Mouse (Mus musculus): ENCODE measurements around the gene Wipf2.
"Not testable (repeated sequence)": the region's sequence is repeated elsewhere in the genome, so short reads cannot be mapped to it uniquely, and the experiment has no call there.

Gene Wipf2

GRCm38 (mm10) chr11:98863028-98863750, at the start of gene Wipf2:
TSS of gene Wipf2 (plus strand) at chr11:98863638.
- peak; percentile 94 for DNase-seq (ENCODE audit: low read depth)

DNA sequence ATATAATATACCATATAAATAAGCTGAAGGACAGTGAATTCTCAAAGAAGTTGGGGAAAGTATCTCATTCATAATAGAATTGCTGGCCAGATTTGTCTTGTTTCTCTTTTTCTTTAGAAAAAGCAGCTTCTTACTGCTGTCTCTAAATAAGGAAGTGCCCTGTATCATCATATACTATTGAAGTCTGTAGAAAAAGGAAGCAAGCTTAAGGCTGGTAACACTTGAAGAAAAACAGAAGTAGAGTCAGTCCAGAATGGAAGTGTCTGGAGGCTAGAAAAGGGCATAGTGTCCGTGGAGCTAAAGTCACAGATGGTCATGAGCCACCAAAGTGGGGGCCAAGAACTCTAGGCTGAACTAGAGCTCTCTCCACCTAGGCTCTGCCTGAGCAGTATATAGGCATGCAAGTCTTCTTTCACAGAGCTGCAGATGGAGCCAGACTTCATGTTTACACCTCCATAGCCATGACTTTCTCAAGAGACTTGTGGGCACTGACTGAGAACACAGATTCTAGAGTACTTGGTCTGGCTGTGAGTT, 46.7 kb upstream of the Wipf2 start:
- no peak for DNase-seq (ENCODE audit: low read depth)

GRCm38 (mm10) chr11:98820968-98821367, 42.5 kb upstream of the Wipf2 start:
- no peak for DNase-seq (ENCODE audit: low read depth)

DNA sequence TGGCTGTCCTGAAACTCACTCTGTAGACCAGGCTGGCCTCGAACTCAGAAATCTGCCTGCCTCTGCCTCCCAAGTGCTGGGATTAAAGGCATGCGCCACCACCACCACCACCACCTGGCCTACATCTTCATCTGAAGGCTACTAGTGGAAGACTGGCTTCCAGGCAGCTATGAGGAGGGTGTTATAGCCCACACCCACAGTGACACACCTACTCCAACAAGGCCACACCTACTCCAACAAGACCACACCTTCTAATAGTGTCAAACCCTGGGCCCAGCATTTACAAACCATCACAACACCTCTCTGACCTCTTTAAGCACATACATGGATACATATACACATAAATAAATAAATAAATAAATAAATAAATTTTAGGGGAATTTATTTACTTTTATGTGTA, 37.4 kb upstream of the Wipf2 start:
- not testable (repeated sequence) for DNase-seq (ENCODE audit: low read depth)

DNA sequence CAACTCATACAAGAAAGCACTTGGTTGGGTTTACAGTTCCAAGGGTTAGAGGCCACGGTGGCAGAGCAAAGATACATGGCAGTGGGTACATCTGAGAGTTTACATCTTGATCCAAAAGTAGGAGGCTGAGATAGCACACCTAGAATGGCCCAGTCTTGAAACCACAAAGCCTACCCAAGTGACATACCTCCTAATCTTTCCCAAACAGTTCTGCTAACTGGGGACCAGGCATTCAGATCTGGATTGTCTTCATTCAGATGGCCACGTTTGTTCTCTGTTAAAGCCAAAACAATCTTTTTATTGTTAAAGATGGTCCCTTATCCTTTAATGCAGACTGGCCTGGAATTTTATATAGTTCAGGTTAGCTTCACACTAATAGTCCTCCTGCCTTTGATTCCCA, 35.6 kb upstream of the Wipf2 start:
- DNase-seq (ENCODE audit: low read depth) = peak; percentile 32

- peak; percentile 58 for DNase-seq (ENCODE audit: low read depth)
Measured at GRCm38 (mm10) chr11:98829091-98829775, 34.2 kb upstream of the Wipf2 start.

GRCm38 (mm10) chr11:98829875-98830274, 33.6 kb upstream of the Wipf2 start:
- no peak for DNase-seq (ENCODE audit: low read depth)

GRCm38 (mm10) chr11:98835296-98835695, 28.1 kb upstream of the Wipf2 start:
- no peak for DNase-seq (ENCODE audit: low read depth)

DNA sequence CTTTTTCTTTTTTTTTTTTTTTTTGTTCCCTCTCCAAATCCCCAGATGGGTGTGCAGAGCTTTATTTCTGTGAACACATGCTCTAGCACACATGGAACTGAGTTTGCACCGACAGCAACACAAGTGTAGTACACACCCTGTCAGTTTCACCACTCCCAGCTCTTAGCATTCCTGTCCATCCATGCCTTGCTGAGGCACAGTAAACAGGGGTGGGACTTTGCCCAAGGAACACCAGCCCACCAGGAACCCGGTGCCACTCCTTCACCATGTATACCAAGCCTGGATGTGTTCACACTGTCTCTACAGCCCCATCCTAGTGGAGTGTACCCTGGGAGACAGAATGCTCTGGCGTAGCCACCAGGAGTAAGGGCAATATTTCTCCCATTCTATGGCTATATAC, 27.7 kb upstream of the Wipf2 start:
- no peak for DNase-seq (ENCODE audit: low read depth)

DNA sequence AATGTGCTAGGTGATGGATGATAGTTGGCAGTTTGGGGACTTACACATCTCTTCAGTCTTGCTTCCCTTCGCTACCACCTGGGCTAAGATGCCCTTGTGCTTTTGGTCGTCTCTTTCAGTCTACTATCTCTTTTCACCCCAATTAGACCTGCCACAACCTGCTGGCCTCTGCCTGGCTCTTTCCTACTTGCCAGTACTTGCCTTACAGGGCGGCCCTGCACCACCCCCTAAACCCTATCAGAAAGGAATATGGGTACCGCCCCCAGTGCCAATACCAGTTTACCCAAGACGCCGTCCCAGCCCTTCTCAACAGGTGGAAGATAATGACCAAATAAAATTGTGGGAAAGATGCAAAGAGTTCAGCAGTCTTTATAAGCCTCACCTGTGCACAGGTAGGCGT, 27.3 kb upstream of the Wipf2 start:
- DNase-seq (ENCODE audit: low read depth) = no peak

GRCm38 (mm10) chr11:98836651-98837141, 26.7 kb upstream of the Wipf2 start, which contains the start of gene Rapgefl1:
TSS of gene Rapgefl1 (plus strand) at chr11:98836785.
- peak; percentile 66 for DNase-seq (ENCODE audit: low read depth)

DNA sequence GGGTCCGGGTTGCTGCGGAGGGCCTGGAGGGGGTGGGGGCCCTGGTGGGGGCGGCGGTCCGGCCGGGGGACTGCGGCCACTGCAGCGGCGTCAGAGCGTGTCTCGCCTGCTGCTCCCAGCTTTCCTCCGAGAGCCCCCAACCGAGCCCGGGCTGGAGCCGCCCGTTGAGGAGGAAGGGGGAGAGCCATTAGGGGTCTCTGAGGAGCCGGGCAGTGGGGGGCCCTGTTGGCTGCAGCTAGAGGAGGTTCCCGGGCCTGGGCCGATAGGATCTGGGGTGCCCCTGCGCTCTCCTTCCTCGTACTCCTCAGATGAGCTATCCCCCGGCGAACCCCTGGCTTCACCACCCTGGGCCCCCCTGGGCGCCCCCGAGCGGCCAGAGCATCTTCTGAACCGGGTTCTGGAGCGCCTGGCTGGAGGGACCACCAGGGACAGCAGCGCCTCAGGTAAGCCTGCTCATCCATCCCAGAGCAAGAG, 26.2 kb upstream of the Wipf2 start:
- DNase-seq (ENCODE audit: low read depth) = no peak

GRCm38 (mm10) chr11:98837917-98838316, 25.5 kb upstream of the Wipf2 start:
- no peak for DNase-seq (ENCODE audit: low read depth)

GRCm38 (mm10) chr11:98838512-98838911, 24.9 kb upstream of the Wipf2 start:
- no peak for DNase-seq (ENCODE audit: low read depth)

DNA sequence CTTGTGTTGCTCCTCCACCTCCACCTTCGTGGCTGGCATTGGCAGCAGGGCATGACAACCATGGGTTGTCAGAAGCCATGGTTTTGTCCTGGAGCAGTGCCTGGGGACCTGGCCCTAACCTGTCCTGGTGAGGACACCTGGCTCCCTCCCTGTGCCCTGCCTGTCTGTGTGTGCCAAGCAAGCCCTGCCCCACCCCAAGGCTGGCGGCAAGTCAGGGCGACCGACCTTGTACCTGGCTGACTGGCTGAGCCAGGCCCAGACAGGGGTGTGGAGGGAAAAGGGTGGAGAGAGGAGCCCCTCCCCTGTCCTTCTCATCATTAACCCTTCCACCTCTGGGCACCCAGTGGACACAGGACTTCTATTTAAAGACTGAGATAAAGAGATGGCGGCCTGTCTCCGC, 24.0 kb upstream of the Wipf2 start:
- no peak for DNase-seq (ENCODE audit: low read depth)

- DNase-seq (ENCODE audit: low read depth) = no peak
Measured at GRCm38 (mm10) chr11:98839897-98840296, 23.5 kb upstream of the Wipf2 start.

DNA sequence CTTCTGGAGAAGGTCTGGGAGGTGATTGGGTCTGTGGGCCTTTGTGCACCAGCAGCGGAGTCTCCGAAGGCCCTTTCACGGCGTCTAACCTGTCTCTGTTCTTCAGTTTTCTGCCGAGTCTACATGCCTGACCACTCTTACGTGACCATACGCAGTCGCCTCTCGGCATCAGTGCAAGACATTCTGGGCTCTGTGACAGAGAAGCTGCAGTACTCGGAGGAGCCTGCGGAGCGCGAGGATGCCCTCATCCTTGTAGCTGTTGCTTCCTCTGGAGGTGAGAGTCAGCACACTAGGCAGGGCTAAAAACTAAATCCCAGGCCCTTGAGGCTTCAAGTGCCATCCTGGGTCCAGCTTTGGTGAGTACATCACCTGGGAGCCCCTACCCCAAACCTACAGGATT, 17.4 kb upstream of the Wipf2 start:
- no peak for DNase-seq (ENCODE audit: low read depth)

GRCm38 (mm10) chr11:98846865-98847604, 16.4 kb upstream of the Wipf2 start:
- no peak for DNase-seq (ENCODE audit: low read depth)

DNA sequence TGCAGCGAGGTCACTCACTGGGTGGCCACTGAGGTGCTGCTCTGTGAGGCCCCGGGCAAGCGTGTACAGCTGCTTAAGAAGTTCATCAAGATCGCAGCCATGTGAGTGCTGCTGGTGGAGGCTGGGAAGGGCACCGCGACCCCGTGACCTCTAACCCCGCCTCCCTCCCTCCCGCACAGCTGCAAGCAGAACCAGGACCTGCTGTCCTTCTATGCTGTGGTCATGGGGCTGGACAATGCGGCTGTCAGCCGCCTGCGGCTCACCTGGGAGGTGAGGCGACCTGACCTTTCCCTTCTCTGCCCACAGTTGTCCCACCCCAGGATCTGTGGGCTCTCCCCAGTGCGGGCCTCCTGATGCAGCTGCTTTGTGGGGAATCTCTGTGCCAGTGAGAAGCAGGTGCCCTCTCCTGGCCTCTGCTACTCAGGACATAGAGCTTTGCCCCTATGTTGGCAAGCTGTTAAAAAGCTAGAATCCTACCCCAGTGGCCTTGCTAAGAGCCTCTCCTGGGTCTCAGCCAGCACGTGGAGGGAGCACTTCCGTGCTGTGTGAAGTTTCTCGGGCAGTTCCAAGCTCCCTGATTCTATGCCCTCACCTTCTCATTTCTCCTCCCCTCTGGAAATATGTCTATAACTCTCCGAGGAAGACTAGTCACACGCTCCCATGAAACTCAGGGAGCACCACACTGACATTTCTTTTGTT, 14.1 kb upstream of the Wipf2 start:
- no peak for DNase-seq (ENCODE audit: low read depth)

DNA sequence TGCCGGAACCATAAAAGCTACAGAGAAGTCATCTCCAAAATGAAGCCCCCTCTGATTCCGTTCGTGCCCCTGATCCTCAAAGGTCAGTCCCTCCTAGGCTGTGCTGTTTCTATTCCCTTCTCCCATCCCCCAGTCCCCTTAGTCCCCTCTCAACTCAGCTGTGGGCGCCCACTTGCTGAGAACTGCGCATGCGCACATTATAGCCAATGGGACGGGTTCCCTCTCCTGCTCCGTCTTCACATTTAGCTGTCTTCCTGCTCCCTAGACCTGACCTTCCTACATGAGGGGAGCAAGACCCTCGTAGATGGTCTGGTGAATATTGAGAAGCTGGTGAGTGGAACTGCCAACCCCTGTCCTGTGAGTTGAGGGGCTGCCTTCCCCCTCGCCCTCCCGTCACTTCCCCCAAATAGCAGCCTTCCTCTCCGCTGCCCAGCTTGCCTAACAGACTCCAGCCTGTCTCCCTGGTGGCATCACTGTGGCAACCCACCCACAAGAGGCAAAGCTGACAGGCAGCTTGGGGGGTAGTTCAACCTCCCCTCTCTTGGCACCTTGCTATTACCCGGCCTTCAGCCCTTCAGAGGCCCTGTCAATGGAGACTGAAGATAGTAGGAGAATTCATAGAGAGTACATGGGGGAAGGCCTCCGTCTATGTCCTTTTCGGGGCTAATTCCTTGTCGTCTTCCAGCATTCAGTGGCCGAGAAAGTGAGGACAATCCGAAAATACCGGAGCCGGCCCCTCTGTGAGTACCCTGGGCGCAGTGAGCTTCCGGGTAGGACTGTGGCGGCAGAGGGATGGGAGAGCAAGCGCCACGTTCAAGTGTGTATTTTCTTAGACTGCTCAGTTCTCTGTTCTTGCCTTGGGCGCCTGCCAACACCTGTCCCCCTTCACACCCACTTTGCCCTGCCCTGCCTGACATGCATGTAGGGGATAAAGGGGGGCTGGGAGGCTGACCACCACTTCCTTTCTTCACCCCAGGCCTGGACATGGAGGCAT, 13.0 kb upstream of the Wipf2 start:
- DNase-seq (ENCODE audit: low read depth) = no peak
